Mouse (Mus musculus) heart, embryonic 13.5 days (tissue): Measurements from ENCODE around the gene Mcrs1. TPM values are rescaled to one million over a fixed set of nuclear protein-coding genes. Genes with fewer than 3 reads are reported as not detected.

Experiments used
- ATAC-seq: fragments of 200-750 bp; cut with Nextera tagmentation; 2 replicates; pipeline ENCODE4 v1.8.0; 2017; ENCODE audit warnings: moderate TSS enrichment; ENCODE audit not compliant: insufficient number of reproducible peaks, low FRiP score, low TSS enrichment; ENCODE audit errors: extremely low read depth
- H3K27ac ChIP-seq: fragments of 300-500 bp; sonication (generic); replicated peaks from 2 replicates; pipeline ENCODE4 v1.5.1; 2015; ENCODE audit warnings: moderate library complexity, mild to moderate bottlenecking, inconsistent platforms
- H3K27me3 ChIP-seq: fragments of 300-500 bp; sonication (generic); replicated peaks from 2 replicates; pipeline ENCODE4 v1.6.1; 2015; ENCODE audit warnings: mild to moderate bottlenecking, inconsistent platforms
- H3K36me3 ChIP-seq: fragments of 300-500 bp; sonication (generic); 2 replicates; pipeline ENCODE4 v1.6.1; 2015; ENCODE audit warnings: mild to moderate bottlenecking, inconsistent platforms
- H3K4me1 ChIP-seq: fragments of 300-500 bp; sonication (generic); 2 replicates; pipeline ENCODE4 v1.6.1; 2015; ENCODE audit warnings: inconsistent platforms
- H3K4me2 ChIP-seq: fragments of 300-500 bp; sonication (generic); 2 replicates; pipeline ENCODE4 v1.6.1; 2015; ENCODE audit warnings: inconsistent platforms, mild to moderate bottlenecking, moderate library complexity
- H3K4me3 ChIP-seq: fragments of 300-500 bp; sonication (generic); 2 replicates; pipeline ENCODE4 v1.5.1; 2015; ENCODE audit warnings: moderate library complexity, mild to moderate bottlenecking, inconsistent platforms
- H3K9ac ChIP-seq: fragments of 300-500 bp; sonication (generic); 2 replicates; pipeline ENCODE4 v1.6.1; 2015; ENCODE audit warnings: inconsistent platforms, mild to moderate bottlenecking, moderate library complexity
- H3K9me3 ChIP-seq: fragments of 300-500 bp; sonication (generic); 2 replicates; pipeline ENCODE4 v1.6.1; 2016; ENCODE audit warnings: inconsistent platforms
- WGBS: fragments of 180-500 bp; shearing (Covaris S2); methylation state at CpG from one replicate; pipeline ENCODE4 v1.1.7; 2015; ENCODE audit warnings: mixed read lengths; 5-methylcytosine and 5-hydroxymethylcytosine counted together
- polyA plus RNA-seq: library from polyadenylated mRNA; unstranded; fragments of >200 nt; fragmentation: Nextera tagmentation; extraction: Ambion mirVana; gene quantifications from 2 replicates; pipeline ENCODE4 v1.2.1, GENCODE M21; 2015

The Mcrs1 gene
- 149 TPM in 2 replicates for polyA plus RNA-seq

GRCm38 (mm10) chr15:99251626-99252380 lies at the start of gene Mcrs1:
Gene Mcrs1 (minus strand): TSS chr15:99251961.
- H3K9me3 ChIP-seq, result no peaks in the 10 kb centered on the region
- under 1% methylated on average over 52 of the region's 52 CpGs for WGBS
- ATAC-seq, result peak; percentile 83

GRCm38 (mm10) chr15:99296213-99296612 lies 44.5 kb upstream of the Mcrs1 start:
- Histone ChIP-seq H3K27me3 (no peaks in the 10 kb centered on the region), H3K9me3 (no peaks in the 10 kb centered on the region), H3K9ac (0 out of 2 replicates have a peak overlapping the region, but pooled peaks have one; percentile 83), H3K36me3 (peaks cover 10% of the 10 kb centered on the region; the same call in 1 of the 2 replicates), H3K27ac (peak overlapping the region; percentile 87; the same call in 1 of the 2 replicates), H3K4me2 (peak overlapping the region; percentile 77), H3K4me3 (peak overlapping the region; percentile 67), H3K4me1 (peaks cover 24% of the 10 kb centered on the region)
- 41% methylated on average over 5 of the region's 5 CpGs for WGBS
- ATAC-seq, result no peak

More at GRCm38 (mm10) chr15:99251626-99252380, at the start of gene Mcrs1:
- peak within 1 kb of the TSS; percentile 100 for H3K27ac ChIP-seq
- peaks cover 67% of the 10 kb centered on the region for H3K4me1 ChIP-seq
- peaks cover 31% of the 10 kb centered on the region for H3K36me3 ChIP-seq
- peak within 1 kb of the TSS; percentile 86 for H3K9ac ChIP-seq
- H3K4me2 ChIP-seq, result peak within 1 kb of the TSS; percentile 92
- no peaks in the 10 kb centered on the region for H3K27me3 ChIP-seq
- peak within 1 kb of the TSS; percentile 69 for H3K4me3 ChIP-seq

- H3K4me3 ChIP-seq, result peak within 1 kb of the TSS; percentile 67
- no peaks in the 10 kb centered on the region for H3K9me3 ChIP-seq
- peaks cover 24% of the 10 kb centered on the region for H3K4me1 ChIP-seq
- H3K36me3 ChIP-seq, result peaks cover 10% of the 10 kb centered on the region; the same call in 1 of the 2 replicates
- no peaks in the 10 kb centered on the region for H3K27me3 ChIP-seq
- peak within 1 kb of the TSS; percentile 87 for H3K27ac ChIP-seq
- peak within 1 kb of the TSS; percentile 83 for H3K9ac ChIP-seq
- 2% methylated on average over 14 of the region's 17 CpGs for WGBS
- ATAC-seq, result peak; percentile 22; the same call in 1 of the 2 replicates
- peak within 1 kb of the TSS; percentile 77 for H3K4me2 ChIP-seq
Measured at GRCm38 (mm10) chr15:99295484-99295981, 43.8 kb upstream of the Mcrs1 start, which contains the start of gene Fam186b. Gene Fam186b (minus strand): TSS chr15:99295888.

GRCm38 (mm10) chr15:99294813-99295374 lies 43.1 kb upstream of the Mcrs1 start, which contains the start of gene Prpf40b:
Gene Prpf40b (plus strand): TSS chr15:99295087.
- H3K4me2 ChIP-seq, result peak within 1 kb of the TSS; percentile 77
- under 1% methylated on average over 55 of the region's 64 CpGs for WGBS
- no peaks in the 10 kb centered on the region for H3K9me3 ChIP-seq
- H3K9ac ChIP-seq, result peak within 1 kb of the TSS; percentile 83
- H3K4me1 ChIP-seq, result peaks cover 24% of the 10 kb centered on the region
- H3K4me3 ChIP-seq, result peak within 1 kb of the TSS; percentile 67
- H3K27me3 ChIP-seq, result no peaks in the 10 kb centered on the region
- ATAC-seq, result peak; percentile 98
- H3K27ac ChIP-seq, result peak within 1 kb of the TSS; percentile 87
- peaks cover 4% of the 10 kb centered on the region; the same call in 1 of the 2 replicates for H3K36me3 ChIP-seq

DNA sequence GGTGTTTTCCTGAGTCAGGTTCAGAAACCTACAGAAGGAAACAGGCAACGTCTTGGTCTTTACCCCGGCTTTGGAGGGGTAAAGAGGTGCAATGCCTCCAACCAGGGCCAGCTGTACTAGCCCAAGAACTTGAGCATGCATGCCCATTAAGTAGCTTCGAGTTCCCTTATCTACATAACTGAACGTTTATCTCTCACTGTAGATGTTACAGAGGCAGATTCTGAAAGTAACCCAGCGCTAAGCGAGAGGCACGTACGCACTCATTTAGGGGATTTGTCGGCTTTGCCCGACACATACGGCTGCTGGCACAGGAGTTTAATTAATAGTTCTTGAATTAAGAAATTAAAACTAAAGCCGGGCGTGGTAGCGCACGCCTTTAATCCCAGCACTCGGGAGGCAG lies 42.5 kb upstream of the Mcrs1 start:
- H3K9me3 ChIP-seq, result no peaks in the 10 kb centered on the region
- peak overlapping the region; percentile 77 for H3K4me2 ChIP-seq
- H3K4me3 ChIP-seq, result peak overlapping the region; percentile 67
- H3K36me3 ChIP-seq, result no peaks in the 10 kb centered on the region
- peak overlapping the region; percentile 87; the same call in 1 of the 2 replicates for H3K27ac ChIP-seq
- peak overlapping the region; percentile 83 for H3K9ac ChIP-seq
- 16% methylated on average over 16 of the region's 16 CpGs for WGBS
- H3K27me3 ChIP-seq, result no peaks in the 10 kb centered on the region
- H3K4me1 ChIP-seq, result peaks cover 24% of the 10 kb centered on the region
- ATAC-seq, result no peak

DNA sequence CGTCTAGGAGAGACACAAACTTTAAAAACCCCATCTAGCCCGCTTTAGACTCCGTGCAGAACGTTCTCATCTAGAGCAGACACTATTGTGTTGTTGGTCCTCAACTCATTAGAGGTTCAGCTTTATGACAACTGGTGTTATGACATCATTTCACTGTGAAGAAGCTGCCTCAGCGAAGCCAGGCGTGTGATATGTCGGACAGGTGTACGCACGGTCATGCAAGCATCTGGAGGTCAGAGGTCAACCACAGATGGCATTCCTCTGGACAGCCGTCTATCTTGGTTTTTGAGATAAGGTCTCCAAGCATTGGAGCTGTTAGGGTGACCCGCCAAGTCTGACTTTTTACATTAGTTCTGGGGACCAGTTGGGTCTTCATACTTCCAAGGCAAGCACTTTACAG lies 38.8 kb upstream of the Mcrs1 start:
- ATAC-seq, result no peak
- WGBS, result 73% methylated on average over 11 of the region's 11 CpGs
- no peaks in the 10 kb centered on the region for H3K27me3 ChIP-seq

DNA sequence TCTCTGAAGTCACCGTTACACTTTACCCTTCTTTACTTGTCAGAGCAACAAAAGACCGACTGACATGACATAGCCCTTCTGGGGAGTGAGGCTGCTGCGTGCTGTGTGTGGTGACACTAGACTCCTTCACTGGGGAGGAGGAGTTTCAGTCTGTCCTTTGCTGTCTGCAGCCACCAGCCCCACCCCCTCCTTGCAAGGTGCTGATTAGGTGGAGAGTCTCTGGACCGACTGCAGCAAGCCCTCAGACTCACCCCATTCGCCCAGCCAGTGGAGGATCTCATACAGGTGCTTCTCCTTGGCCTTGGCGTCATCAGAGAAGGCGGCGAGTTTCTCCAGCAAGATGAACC lies 33.4 kb upstream of the Mcrs1 start:
- H3K4me3 ChIP-seq, result no peak overlapping the region
- peaks cover 4% of the 10 kb centered on the region; the same call in 1 of the 2 replicates for H3K27me3 ChIP-seq
- 33% methylated on average over 8 of the region's 8 CpGs for WGBS
- no peaks in the 10 kb centered on the region for H3K36me3 ChIP-seq
- no peak overlapping the region for H3K27ac ChIP-seq
- ATAC-seq, result no peak
- 0 out of 2 replicates have a peak overlapping the region, but pooled peaks have one; percentile 47 for H3K9ac ChIP-seq
- H3K9me3 ChIP-seq, result no peaks in the 10 kb centered on the region
- H3K4me2 ChIP-seq, result peak overlapping the region; percentile 16; the same call in 1 of the 2 replicates
- peaks cover 13% of the 10 kb centered on the region for H3K4me1 ChIP-seq

More for the DNA sequence above, 38.8 kb upstream of the Mcrs1 start:
- peaks cover 9% of the 10 kb centered on the region for H3K4me1 ChIP-seq
- no peak overlapping the region for H3K27ac ChIP-seq
- H3K36me3 ChIP-seq, result no peaks in the 10 kb centered on the region
- H3K9me3 ChIP-seq, result no peaks in the 10 kb centered on the region
- H3K4me2 ChIP-seq, result no peak overlapping the region
- H3K9ac ChIP-seq, result no peak overlapping the region
- no peak overlapping the region for H3K4me3 ChIP-seq

DNA sequence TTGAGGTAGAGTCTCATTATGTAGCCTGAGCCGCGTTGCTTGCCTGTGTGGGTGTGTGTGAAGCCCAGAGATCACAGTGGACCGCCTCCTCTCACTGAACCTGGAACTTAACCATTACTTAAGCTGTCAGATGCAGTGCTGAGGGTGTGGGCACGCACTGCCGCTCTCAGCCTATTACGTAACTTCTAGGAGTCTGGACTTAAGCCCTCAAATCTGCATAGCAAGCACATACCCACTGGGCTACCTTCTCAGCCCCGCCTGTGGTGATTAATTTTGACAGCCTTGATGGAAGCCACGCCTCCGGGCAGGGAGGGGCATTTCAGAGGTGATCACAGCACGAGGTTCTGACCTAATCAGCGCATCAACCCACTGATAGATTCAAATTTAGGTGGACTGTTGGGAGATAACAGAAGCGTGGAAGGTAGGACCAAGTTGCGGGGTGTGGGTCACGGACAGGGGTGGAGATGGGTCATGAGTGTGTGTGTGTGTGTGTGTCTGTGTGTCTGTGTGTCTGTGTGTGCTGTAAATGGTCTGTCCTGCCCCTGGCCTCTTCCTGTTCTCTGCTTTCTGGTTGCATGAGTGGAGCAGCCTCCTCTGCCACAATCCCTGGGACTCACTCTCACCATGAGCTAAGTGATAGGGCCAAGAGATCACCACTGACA lies 32.9 kb upstream of the Mcrs1 start:
- Histone ChIP-seq H3K4me1 (peaks cover 13% of the 10 kb centered on the region), H3K4me3 (no peak overlapping the region), H3K9ac (peak overlapping the region; percentile 47; the same call in 1 of the 2 replicates), H3K4me2 (peak overlapping the region; percentile 16; the same call in 1 of the 2 replicates), H3K36me3 (no peaks in the 10 kb centered on the region), H3K9me3 (no peaks in the 10 kb centered on the region), H3K27me3 (peaks cover 9% of the 10 kb centered on the region; the same call in 1 of the 2 replicates), H3K27ac (no peak overlapping the region)
- 33% methylated on average over 14 of the region's 14 CpGs for WGBS
- peak; percentile 40; the same call in 1 of the 2 replicates for ATAC-seq

DNA sequence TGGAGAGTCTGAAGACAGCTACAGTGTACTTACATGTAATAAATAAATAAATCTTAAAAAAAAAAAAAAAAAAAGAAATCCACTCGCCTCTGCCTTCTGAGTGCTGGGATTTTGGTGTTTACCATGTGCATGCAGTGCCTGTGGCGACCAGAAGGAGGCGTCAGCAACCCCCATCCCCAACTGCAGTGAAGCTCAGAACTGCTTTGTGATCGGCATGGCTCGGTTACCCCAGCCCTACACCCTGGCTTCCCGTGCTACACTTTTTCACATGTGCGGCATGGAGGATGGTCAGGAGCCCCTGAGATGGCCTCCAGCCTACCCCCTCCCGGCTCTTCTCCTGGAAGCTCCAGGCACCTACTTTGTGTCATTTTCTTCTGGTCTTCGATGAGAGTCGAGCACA lies 31.7 kb upstream of the Mcrs1 start:
- no peak for ATAC-seq
- peaks cover 17% of the 10 kb centered on the region; the same call in 1 of the 2 replicates for H3K27me3 ChIP-seq
- 64% methylated on average over 10 of the region's 10 CpGs for WGBS
- no peaks in the 10 kb centered on the region for H3K36me3 ChIP-seq
- no peaks in the 10 kb centered on the region for H3K9me3 ChIP-seq
- H3K27ac ChIP-seq, result no peak overlapping the region
- no peak overlapping the region for H3K4me2 ChIP-seq
- peaks cover 13% of the 10 kb centered on the region for H3K4me1 ChIP-seq
- no peak overlapping the region for H3K9ac ChIP-seq
- no peak overlapping the region for H3K4me3 ChIP-seq

DNA sequence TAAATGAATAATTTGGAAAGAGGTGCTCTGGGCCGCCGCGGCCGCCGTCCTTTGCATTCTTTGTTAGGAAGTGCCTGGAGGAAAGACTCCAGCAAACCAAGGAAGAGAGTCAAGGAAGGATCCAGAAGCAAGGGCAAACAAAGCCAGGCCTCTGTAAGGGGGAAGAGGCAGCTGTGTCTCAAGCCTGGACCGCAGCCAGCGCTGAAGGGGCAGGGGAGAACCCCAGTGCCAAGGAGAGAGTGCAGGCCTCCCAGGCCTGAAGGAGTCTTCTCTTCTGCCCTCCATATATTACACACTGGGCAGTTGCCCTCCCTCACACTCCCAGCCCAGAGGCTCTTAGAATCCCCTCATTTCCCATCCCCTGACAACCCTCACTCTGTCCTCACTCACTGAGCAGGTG lies 26.5 kb upstream of the Mcrs1 start:
- no peak for ATAC-seq
- H3K27ac ChIP-seq, result no peak overlapping the region
- no peaks in the 10 kb centered on the region for H3K36me3 ChIP-seq
- 86% methylated on average over 7 of the region's 7 CpGs for WGBS
- no peaks in the 10 kb centered on the region for H3K9me3 ChIP-seq
- H3K4me3 ChIP-seq, result no peak overlapping the region
- no peak overlapping the region for H3K9ac ChIP-seq
- H3K4me1 ChIP-seq, result no peaks in the 10 kb centered on the region
- H3K4me2 ChIP-seq, result no peak overlapping the region
- H3K27me3 ChIP-seq, result peaks cover 17% of the 10 kb centered on the region; the same call in 1 of the 2 replicates

- no peak overlapping the region for H3K9ac ChIP-seq
- H3K4me3 ChIP-seq, result no peak overlapping the region
- no peaks in the 10 kb centered on the region for H3K4me1 ChIP-seq
- peaks cover 17% of the 10 kb centered on the region; the same call in 1 of the 2 replicates for H3K27me3 ChIP-seq
- 79% methylated on average over 8 of the region's 8 CpGs for WGBS
- no peak overlapping the region for H3K4me2 ChIP-seq
- H3K9me3 ChIP-seq, result no peaks in the 10 kb centered on the region
- no peak for ATAC-seq
- H3K36me3 ChIP-seq, result no peaks in the 10 kb centered on the region
- no peak overlapping the region for H3K27ac ChIP-seq
Measured at GRCm38 (mm10) chr15:99276095-99276494, 24.3 kb upstream of the Mcrs1 start.
